Mouse (Mus musculus): ENCODE results near the gene Gm13271. TPM values are rescaled to one million over a fixed set of nuclear protein-coding genes. Genes with fewer than 3 reads are reported as not detected.
"Not testable (repeated sequence)": the region's sequence is repeated elsewhere in the genome, so short reads cannot be mapped to it uniquely, and the experiment has no call there.

The Gm13271 gene
- polyA plus RNA-seq, 1 experiment: not detected

DNA sequence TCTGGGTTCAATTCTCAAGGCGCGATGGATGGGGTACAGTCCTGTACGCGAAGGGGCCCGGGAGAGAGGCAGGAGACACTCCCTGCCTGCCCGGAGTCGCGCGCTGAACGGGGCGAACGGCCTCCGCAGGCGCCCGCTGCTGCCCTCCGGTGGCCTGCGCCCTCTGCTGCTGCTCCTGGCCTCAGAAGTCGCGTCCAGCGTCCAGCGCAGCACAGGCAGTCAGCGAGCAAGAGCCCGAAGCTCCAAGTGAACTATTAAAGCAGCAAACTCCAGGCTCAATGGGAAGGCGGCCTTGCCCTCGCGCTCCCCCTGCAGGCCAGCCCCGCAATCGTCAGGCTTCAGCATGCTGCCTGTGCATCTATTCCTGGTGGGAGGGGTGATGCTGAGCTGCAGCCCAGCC, 5.8 kb downstream of the Gm13271 start:
- H3K27me3 ChIP-seq (ENCODE audit: control insufficient read depth, insufficient read depth, insufficient read length); H3K79me3 ChIP-seq (ENCODE audit: low read depth); H3K4me3 ChIP-seq (ENCODE audit: insufficient read depth, poor library complexity, severe bottlenecking); H3K36me3 ChIP-seq (ENCODE audit: control insufficient read depth, insufficient read depth); H3ac ChIP-seq (ENCODE audit: control insufficient read depth, insufficient read length, low read depth); H3K79me2 ChIP-seq (ENCODE audit: control insufficient read depth, insufficient read depth): not testable (repeated sequence)

GRCm38 (mm10) chr4:88761776-88762175, 7.1 kb downstream of the Gm13271 start:
- H3K27me3 ChIP-seq (ENCODE audit: control insufficient read depth, insufficient read depth, insufficient read length); H3K36me3 ChIP-seq (ENCODE audit: control insufficient read depth, insufficient read depth); H3ac ChIP-seq (ENCODE audit: control insufficient read depth, insufficient read length, low read depth); H3K79me3 ChIP-seq (ENCODE audit: low read depth); H3K79me2 ChIP-seq (ENCODE audit: control insufficient read depth, insufficient read depth); H3K4me3 ChIP-seq (ENCODE audit: insufficient read depth, poor library complexity, severe bottlenecking): not testable (repeated sequence)

DNA sequence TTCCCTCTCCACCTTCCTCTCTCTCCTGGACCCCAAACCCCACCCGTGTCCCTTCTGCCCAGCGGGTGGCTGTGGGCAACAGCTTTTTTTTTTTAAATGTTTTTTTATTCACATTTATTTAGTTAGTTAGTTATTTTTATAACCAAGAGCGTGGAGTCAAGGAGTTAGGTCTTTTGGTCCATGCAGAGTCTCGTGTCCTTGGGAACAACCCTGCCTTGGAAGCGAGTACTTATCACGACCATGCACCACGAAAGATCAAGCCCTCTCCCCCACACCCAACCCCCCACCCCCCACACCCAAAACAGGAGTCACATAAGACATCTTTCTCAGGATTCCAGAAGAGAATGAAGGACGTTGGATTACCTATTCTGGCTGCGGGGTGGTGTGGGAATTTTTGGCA, 7.7 kb downstream of the Gm13271 start:
- H3K36me3 ChIP-seq (ENCODE audit: control insufficient read depth, insufficient read depth); H3K79me2 ChIP-seq (ENCODE audit: control insufficient read depth, insufficient read depth); H3K79me3 ChIP-seq (ENCODE audit: low read depth); H3K4me3 ChIP-seq (ENCODE audit: insufficient read depth, poor library complexity, severe bottlenecking); H3ac ChIP-seq (ENCODE audit: control insufficient read depth, insufficient read length, low read depth); H3K27me3 ChIP-seq (ENCODE audit: control insufficient read depth, insufficient read depth, insufficient read length): not testable (repeated sequence)

GRCm38 (mm10) chr4:88763384-88764018, 8.8 kb downstream of the Gm13271 start:
- H3ac ChIP-seq (ENCODE audit: control insufficient read depth, insufficient read length, low read depth); H3K79me3 ChIP-seq (ENCODE audit: low read depth); H3K79me2 ChIP-seq (ENCODE audit: control insufficient read depth, insufficient read depth); H3K4me3 ChIP-seq (ENCODE audit: insufficient read depth, poor library complexity, severe bottlenecking); H3K27me3 ChIP-seq (ENCODE audit: control insufficient read depth, insufficient read depth, insufficient read length); H3K36me3 ChIP-seq (ENCODE audit: control insufficient read depth, insufficient read depth): not testable (repeated sequence)

DNA sequence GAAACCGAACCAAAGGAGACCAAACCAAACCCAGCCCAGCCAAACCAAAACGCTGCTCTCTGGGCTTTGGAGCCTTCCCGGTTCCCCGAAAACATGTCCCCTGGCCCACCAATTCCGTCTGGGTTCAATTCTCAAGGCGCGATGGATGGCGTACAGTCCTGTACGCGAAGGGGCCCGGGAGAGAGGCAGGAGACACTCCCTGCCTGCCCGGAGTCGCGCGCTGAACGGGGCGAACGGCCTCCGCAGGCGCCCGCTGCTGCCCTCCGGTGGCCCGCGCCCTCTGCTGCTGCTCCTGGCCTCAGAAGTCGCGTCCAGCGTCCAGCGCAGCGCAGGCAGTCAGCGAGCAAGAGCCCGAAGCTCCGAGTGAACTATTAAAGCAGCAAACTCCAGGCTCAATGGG, 18.9 kb downstream of the Gm13271 start, which contains the start of gene Gm13290:
Gm13290 (plus strand) TSS at position 301 of the 400 bp plus-strand sequence.
- H3K4me3 ChIP-seq (ENCODE audit: insufficient read depth, poor library complexity, severe bottlenecking); H3K36me3 ChIP-seq (ENCODE audit: control insufficient read depth, insufficient read depth); H3K79me3 ChIP-seq (ENCODE audit: low read depth); H3K27me3 ChIP-seq (ENCODE audit: control insufficient read depth, insufficient read depth, insufficient read length); H3ac ChIP-seq (ENCODE audit: control insufficient read depth, insufficient read length, low read depth); H3K79me2 ChIP-seq (ENCODE audit: control insufficient read depth, insufficient read depth): not testable (repeated sequence)

DNA sequence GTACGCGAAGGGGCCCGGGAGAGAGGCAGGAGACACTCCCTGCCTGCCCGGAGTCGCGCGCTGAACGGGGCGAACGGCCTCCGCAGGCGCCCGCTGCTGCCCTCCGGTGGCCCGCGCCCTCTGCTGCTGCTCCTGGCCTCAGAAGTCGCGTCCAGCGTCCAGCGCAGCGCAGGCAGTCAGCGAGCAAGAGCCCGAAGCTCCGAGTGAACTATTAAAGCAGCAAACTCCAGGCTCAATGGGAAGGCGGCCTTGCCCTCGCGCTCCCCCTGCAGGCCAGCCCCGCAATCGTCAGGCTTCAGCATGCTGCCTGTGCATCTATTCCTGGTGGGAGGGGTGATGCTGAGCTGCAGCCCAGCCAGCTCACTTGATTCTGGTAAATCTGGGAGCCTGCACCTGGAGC, 22.0 kb downstream of the Gm13271 start, which contains the start of gene Gm13289:
Gm13289 (plus strand) TSS at position 301 of the 400 bp plus-strand sequence.
- not testable (repeated sequence) for H3K4me3 ChIP-seq (ENCODE audit: insufficient read depth, poor library complexity, severe bottlenecking); H3K36me3 ChIP-seq (ENCODE audit: control insufficient read depth, insufficient read depth); H3K79me2 ChIP-seq (ENCODE audit: control insufficient read depth, insufficient read depth); H3K79me3 ChIP-seq (ENCODE audit: low read depth); H3K27me3 ChIP-seq (ENCODE audit: control insufficient read depth, insufficient read depth, insufficient read length); H3ac ChIP-seq (ENCODE audit: control insufficient read depth, insufficient read length, low read depth)

GRCm38 (mm10) chr4:88779550-88779949, 24.9 kb downstream of the Gm13271 start, which contains the start of gene Gm13272:
Gene Gm13272, plus strand, starts transcription at chr4:88779850.
- H3ac ChIP-seq (ENCODE audit: control insufficient read depth, insufficient read length, low read depth); H3K4me3 ChIP-seq (ENCODE audit: insufficient read depth, poor library complexity, severe bottlenecking); H3K36me3 ChIP-seq (ENCODE audit: control insufficient read depth, insufficient read depth); H3K27me3 ChIP-seq (ENCODE audit: control insufficient read depth, insufficient read depth, insufficient read length); H3K79me2 ChIP-seq (ENCODE audit: control insufficient read depth, insufficient read depth); H3K79me3 ChIP-seq (ENCODE audit: low read depth): not testable (repeated sequence)

DNA sequence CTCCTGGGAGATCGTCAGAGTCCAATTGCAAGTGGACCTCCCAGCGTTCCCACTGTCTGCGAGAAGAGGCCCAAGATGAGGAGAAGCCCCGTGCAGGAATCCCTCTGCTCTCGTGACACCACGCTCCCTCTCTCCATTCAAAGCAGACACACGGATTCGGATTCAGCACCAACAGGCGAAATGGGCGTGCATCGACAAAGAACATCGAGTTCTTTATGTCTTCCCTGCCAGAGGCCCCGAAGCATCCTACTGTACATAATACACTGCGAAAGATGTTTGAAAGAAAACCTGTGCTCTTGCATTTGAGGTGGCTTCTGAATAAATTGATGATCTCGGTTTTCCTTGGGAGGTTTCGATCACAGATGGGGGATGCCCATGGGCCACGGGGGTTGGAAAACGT, 25.7 kb downstream of the Gm13271 start:
- H3ac ChIP-seq (ENCODE audit: control insufficient read depth, insufficient read length, low read depth); H3K79me3 ChIP-seq (ENCODE audit: low read depth); H3K36me3 ChIP-seq (ENCODE audit: control insufficient read depth, insufficient read depth); H3K27me3 ChIP-seq (ENCODE audit: control insufficient read depth, insufficient read depth, insufficient read length); H3K79me2 ChIP-seq (ENCODE audit: control insufficient read depth, insufficient read depth); H3K4me3 ChIP-seq (ENCODE audit: insufficient read depth, poor library complexity, severe bottlenecking): not testable (repeated sequence)

GRCm38 (mm10) chr4:88781831-88782230, 27.2 kb downstream of the Gm13271 start, which contains the start of gene Ifnz:
Gene Ifnz, plus strand, starts transcription at chr4:88782131.
- not testable (repeated sequence) for H3K79me3 ChIP-seq (ENCODE audit: low read depth); H3K4me3 ChIP-seq (ENCODE audit: insufficient read depth, poor library complexity, severe bottlenecking); H3K79me2 ChIP-seq (ENCODE audit: control insufficient read depth, insufficient read depth); H3K36me3 ChIP-seq (ENCODE audit: control insufficient read depth, insufficient read depth); H3ac ChIP-seq (ENCODE audit: control insufficient read depth, insufficient read length, low read depth); H3K27me3 ChIP-seq (ENCODE audit: control insufficient read depth, insufficient read depth, insufficient read length)

DNA sequence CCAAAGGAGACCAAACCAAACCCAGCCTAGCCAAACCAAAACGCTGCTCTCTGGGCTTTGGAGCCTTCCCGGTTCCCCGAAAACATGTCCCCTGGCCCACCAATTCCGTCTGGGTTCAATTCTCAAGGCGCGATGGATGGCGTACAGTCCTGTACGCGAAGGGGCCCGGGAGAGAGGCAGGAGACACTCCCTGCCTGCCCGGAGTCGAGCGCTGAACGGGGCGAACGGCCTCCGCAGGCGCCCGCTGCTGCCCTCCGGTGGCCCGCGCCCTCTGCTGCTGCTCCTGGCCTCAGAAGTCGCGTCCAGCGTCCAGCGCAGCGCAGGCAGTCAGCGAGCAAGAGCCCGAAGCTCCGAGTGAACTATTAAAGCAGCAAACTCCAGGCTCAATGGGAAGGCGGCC, 27.7 kb downstream of the Gm13271 start:
- not testable (repeated sequence) for H3ac ChIP-seq (ENCODE audit: control insufficient read depth, insufficient read length, low read depth); H3K36me3 ChIP-seq (ENCODE audit: control insufficient read depth, insufficient read depth); H3K27me3 ChIP-seq (ENCODE audit: control insufficient read depth, insufficient read depth, insufficient read length); H3K79me3 ChIP-seq (ENCODE audit: low read depth); H3K79me2 ChIP-seq (ENCODE audit: control insufficient read depth, insufficient read depth); H3K4me3 ChIP-seq (ENCODE audit: insufficient read depth, poor library complexity, severe bottlenecking)

DNA sequence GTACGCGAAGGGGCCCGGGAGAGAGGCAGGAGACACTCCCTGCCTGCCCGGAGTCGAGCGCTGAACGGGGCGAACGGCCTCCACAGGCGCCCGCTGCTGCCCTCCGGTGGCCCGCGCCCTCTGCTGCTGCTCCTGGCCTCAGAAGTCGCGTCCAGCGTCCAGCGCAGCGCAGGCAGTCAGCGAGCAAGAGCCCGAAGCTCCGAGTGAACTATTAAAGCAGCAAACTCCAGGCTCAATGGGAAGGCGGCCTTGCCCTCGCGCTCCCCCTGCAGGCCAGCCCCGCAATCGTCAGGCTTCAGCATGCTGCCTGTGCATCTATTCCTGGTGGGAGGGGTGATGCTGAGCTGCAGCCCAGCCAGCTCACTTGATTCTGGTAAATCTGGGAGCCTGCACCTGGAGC, 30.7 kb downstream of the Gm13271 start, which contains the start of gene Gm13276:
Gm13276 (plus strand) TSS at position 301 of the 400 bp plus-strand sequence.
- H3ac ChIP-seq (ENCODE audit: control insufficient read depth, insufficient read length, low read depth); H3K4me3 ChIP-seq (ENCODE audit: insufficient read depth, poor library complexity, severe bottlenecking); H3K27me3 ChIP-seq (ENCODE audit: control insufficient read depth, insufficient read depth, insufficient read length); H3K79me3 ChIP-seq (ENCODE audit: low read depth); H3K36me3 ChIP-seq (ENCODE audit: control insufficient read depth, insufficient read depth); H3K79me2 ChIP-seq (ENCODE audit: control insufficient read depth, insufficient read depth): not testable (repeated sequence)

DNA sequence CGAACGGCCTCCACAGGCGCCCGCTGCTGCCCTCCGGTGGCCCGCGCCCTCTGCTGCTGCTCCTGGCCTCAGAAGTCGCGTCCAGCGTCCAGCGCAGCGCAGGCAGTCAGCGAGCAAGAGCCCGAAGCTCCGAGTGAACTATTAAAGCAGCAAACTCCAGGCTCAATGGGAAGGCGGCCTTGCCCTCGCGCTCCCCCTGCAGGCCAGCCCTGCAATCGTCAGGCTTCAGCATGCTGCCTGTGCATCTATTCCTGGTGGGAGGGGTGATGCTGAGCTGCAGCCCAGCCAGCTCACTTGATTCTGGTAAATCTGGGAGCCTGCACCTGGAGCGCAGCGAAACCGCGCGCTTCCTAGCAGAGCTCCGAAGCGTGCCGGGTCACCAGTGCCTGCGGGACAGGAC, 33.7 kb downstream of the Gm13271 start, which contains the start of gene Gm13277:
Gm13277 (plus strand) TSS at position 231 of the 400 bp plus-strand sequence.
- H3K36me3 ChIP-seq (ENCODE audit: control insufficient read depth, insufficient read depth); H3ac ChIP-seq (ENCODE audit: control insufficient read depth, insufficient read length, low read depth); H3K4me3 ChIP-seq (ENCODE audit: insufficient read depth, poor library complexity, severe bottlenecking); H3K79me2 ChIP-seq (ENCODE audit: control insufficient read depth, insufficient read depth); H3K79me3 ChIP-seq (ENCODE audit: low read depth); H3K27me3 ChIP-seq (ENCODE audit: control insufficient read depth, insufficient read depth, insufficient read length): not testable (repeated sequence)
